22 mouse cellular contexts compared by ENCODE assay signal in the genomic region with DNA sequence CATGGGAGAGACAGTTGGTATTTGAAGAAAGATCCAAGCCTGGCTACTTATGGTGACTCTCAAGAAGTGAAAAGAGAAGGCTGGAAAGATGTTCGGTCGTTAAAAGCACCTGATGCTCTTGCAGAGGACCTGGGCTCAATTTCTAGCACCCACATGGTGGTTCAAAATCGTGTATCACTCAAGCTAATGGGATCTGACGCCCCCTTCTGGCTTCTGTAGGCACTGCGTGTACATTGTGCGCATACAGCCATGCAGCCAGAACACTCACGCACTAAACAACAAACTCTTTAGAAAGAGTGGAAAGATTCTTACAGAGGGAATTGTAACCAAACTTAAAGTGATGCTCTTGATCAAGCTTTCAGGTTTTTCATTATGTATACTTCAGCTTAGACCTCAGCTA.
DNase-seq lines count a peak whose midpoint lies in the region; ATAC-seq and TF ChIP-seq lines count a peak whose summit lies in the region.
"Had no signal": no experiment of that assay in that cellular context is flagged by ENCODE, and none has a peak within 500 bp of the region (broad histone marks: within the 10 kb centered on the region; RNA-seq: fewer than 3 reads in every experiment).

No protein-coding gene starts in this region.

- in situ Hi-C loops in Patski (cut with MboI; ENCODE audit: low pct_unique_long_range_greater_than_20kb), result no loop called here

- no peak overlapping the region for H3K27ac ChIP-seq in layer of hippocampus, adult 2 months
- H3K27ac ChIP-seq in thymus, adult 2 months (ENCODE audit: control insufficient read depth, insufficient read depth, low read length), result no peak overlapping the region
- H3K27ac ChIP-seq in left cerebral cortex, adult 2 months, result no peak overlapping the region
- H3K27ac ChIP-seq: embryonic facial prominence, embryonic 12.5 days; hindbrain, embryonic 10.5 days; limb, embryonic 12.5 days; liver, embryonic 12.5 days; midbrain, embryonic 12.5 days; stomach, embryonic 15.5 days had no signal

- DNase-seq in layer of hippocampus, adult 2 months (ENCODE audit: low spot score in 2 of 2), result no peak
- DNase-seq in layer of hippocampus, postnatal 10 days (ENCODE audit: low spot score in 2 of 2), result no peak
- DNase-seq in thymus, postnatal 14 days, result peak; percentile 10
- DNase-seq in thymus, adult 2 months, result no peak
- DNase-seq in Patski (ENCODE audit: low read depth, low spot score), result no peak
- no peak for DNase-seq in left cerebral cortex, adult 2 months (ENCODE audit: extremely low spot score in 1 of 2, low spot score in 2 of 2)
- no peak for DNase-seq in frontal cortex, postnatal 36 days (ENCODE audit: low spot score in 2 of 2)
- DNase-seq: adrenal gland, adult 8-10 months; cerebellum, adult 18-20 months; cerebellum, postnatal 14 days; heart, postnatal 10 days; kidney, adult 2 months; kidney, postnatal 10 days; layer of hippocampus, postnatal 36 days had no signal

- TF ChIP-seq POLR2A in thymus, adult 2 months (IDR thresholded peaks at IDR 0.05; ENCODE audit: control insufficient read depth, extremely low read depth, insufficient read depth, low read length, poor library complexity), result no peak

- TF ChIP-seq CTCF in layer of hippocampus, adult 2 months (conservative IDR thresholded peaks at IDR 0.05), result peak; percentile 38
- no peak for TF ChIP-seq CTCF in thymus, adult 2 months (IDR thresholded peaks at IDR 0.05; ENCODE audit: borderline replicate concordance, control insufficient read depth, extremely low read depth, insufficient read depth, low read length, poor library complexity)
- peak; percentile 59 for TF ChIP-seq CTCF in Patski (IDR thresholded peaks at IDR 0.05)
- TF ChIP-seq CTCF in left cerebral cortex, adult 2 months (IDR thresholded peaks at IDR 0.05), result no peak; the same call in none of the 2 replicates

- H3K4me1 ChIP-seq in thymus, adult 2 months (replicated peaks; ENCODE audit: control insufficient read depth, insufficient read depth, low read length), result no peaks in the 10 kb centered on the region
- H3K4me1 ChIP-seq: embryonic facial prominence, embryonic 12.5 days; heart, embryonic 12.5 days; liver, embryonic 12.5 days; midbrain, embryonic 12.5 days had no signal

- no peak overlapping the region for H3K4me3 ChIP-seq in layer of hippocampus, adult 2 months
- no peak overlapping the region for H3K4me3 ChIP-seq in thymus, adult 2 months (ENCODE audit: control insufficient read depth, insufficient read depth, low read length)
- H3K4me3 ChIP-seq in left cerebral cortex, adult 2 months, result no peak overlapping the region
- H3K4me3 ChIP-seq: embryonic facial prominence, embryonic 12.5 days; heart, embryonic 12.5 days; hindbrain, embryonic 10.5 days; limb, embryonic 12.5 days; liver, embryonic 12.5 days; midbrain, embryonic 12.5 days; stomach, embryonic 15.5 days had no signal

- POLR2A ChIA-PET in Patski (lab: Charles Lee), result no interaction called here

- ATAC-seq in Patski, result no peak
- ATAC-seq: activated CD4-positive, CD25-positive, alpha-beta regulatory T cell, adult 4 months; liver, embryonic 12.5 days had no signal

- no peaks in the 10 kb centered on the region for H3K36me3 ChIP-seq in thymus, adult 2 months (ENCODE audit: control insufficient read depth, insufficient read depth, low read length)
- H3K36me3 ChIP-seq: embryonic facial prominence, embryonic 12.5 days; liver, embryonic 12.5 days had no signal

- WGBS in thymus, adult 2 months, result 88% methylated on average over 7 of the region's 7 CpGs

- CTCF ChIA-PET in Patski (lab: Charles Lee), result interaction anchor here (0.9 to 3.6 kb wide), 2 partner anchors 17 to 104 kb away, joined by 3 to 20 read pairs; no protein-coding TSS in a partner anchor

- no peaks in the 10 kb centered on the region for H3K27me3 ChIP-seq in thymus, adult 2 months (ENCODE audit: control insufficient read depth, insufficient read depth, low read length)
- H3K27me3 ChIP-seq in Patski, result no peaks in the 10 kb centered on the region
- H3K27me3 ChIP-seq: embryonic facial prominence, embryonic 12.5 days; heart, embryonic 12.5 days; limb, embryonic 12.5 days; liver, embryonic 12.5 days; midbrain, embryonic 12.5 days; stomach, embryonic 15.5 days had no signal

- intact Hi-C loops in left cerebral cortex, adult 2 months (cut with DNase I), result no loop called here

Comparison
In these comparisons a context has a peak if more than half of its experiments do, and no peak if none do; other contexts are left out.
1. CTCF ChIP-seq: peak in layer of hippocampus, adult 2 months (single experiment) and Patski (single experiment); none in thymus, adult 2 months (single experiment) and left cerebral cortex, adult 2 months (single experiment).